In the genomic region with DNA sequence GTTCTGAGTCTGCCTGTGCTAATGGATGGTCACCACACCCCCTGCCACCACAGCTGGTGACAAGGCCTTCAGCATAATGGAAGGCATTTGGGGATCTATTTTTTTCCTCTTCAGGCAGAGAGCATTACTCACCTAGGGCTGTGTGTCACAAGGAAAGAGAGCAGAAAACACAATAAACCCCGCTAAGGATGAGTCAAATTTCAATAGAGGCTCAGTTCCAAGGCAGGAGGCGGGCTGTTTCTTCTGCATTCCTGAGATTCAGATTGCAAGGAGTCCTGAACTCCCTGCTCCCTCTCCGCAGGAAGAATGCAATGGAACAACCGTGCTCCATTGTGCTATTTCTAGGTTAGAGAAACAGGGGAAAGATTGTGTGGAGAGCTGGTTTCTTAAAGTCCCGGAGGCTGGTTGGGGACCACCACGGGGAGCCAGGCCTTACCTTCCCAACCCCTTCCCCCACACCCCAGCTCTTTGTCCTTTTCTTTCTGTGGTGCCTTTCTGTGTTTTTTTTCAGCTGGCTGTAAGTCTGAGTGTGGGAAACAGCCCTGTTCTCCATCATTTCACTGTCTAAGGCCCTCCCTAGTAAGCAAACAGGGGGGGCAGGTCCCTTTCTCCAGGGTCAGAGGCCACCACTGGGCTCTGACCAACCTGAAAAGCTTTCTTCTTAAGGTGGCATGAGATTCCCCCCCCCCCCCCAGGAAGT, we compare ENCODE assay signal across 10 mouse cellular contexts. TPM values are rescaled to one million over a fixed set of nuclear protein-coding genes. Genes with fewer than 3 reads are reported as not detected.
DNase-seq lines count a peak whose midpoint lies in the region; ATAC-seq and TF ChIP-seq lines count a peak whose summit lies in the region.
"Had no signal": no experiment of that assay in that cellular context is flagged by ENCODE, and none has a peak within 500 bp of the region (broad histone marks: within the 10 kb centered on the region; RNA-seq: fewer than 3 reads in every experiment).

No protein-coding gene starts in this region.

- H3K27me3 ChIP-seq in liver, embryonic 13.5 days = no peaks in the 10 kb centered on the region
- H3K27me3 ChIP-seq in liver, postnatal 0 days (ENCODE audit: insufficient read depth, low read length) = no peaks in the 10 kb centered on the region

- no peak overlapping the region for H3K4me3 ChIP-seq in liver, embryonic 13.5 days (replicated peaks)
- H3K4me3 ChIP-seq in liver, postnatal 0 days (ENCODE audit: low read depth, low read length) = no peak overlapping the region

- no peak overlapping the region for H3K4me2 ChIP-seq in liver, embryonic 13.5 days
- H3K4me2 ChIP-seq in liver, postnatal 0 days (ENCODE audit: low read depth, low read length) = no peak overlapping the region

- no peak for TF ChIP-seq EP300 in liver, postnatal 0 days (IDR thresholded peaks at IDR 0.05; ENCODE audit: low read depth)

- peak overlapping the region; percentile 18 for H3K27ac ChIP-seq in liver, embryonic 13.5 days
- no peak overlapping the region for H3K27ac ChIP-seq in liver, postnatal 0 days (ENCODE audit: low read depth)

- no peaks in the 10 kb centered on the region for H3K36me3 ChIP-seq in liver, embryonic 13.5 days
- no peaks in the 10 kb centered on the region for H3K36me3 ChIP-seq in liver, postnatal 0 days (replicated peaks; ENCODE audit: insufficient read depth, low read length)

- 62% methylated on average over 6 of the region's 6 CpGs for WGBS in liver, embryonic 13.5 days (ENCODE audit: insufficient replicate concordance)
- 66% methylated on average over 6 of the region's 6 CpGs for WGBS in liver, postnatal 0 days (ENCODE audit: insufficient replicate concordance)

- peak; percentile 64 for ATAC-seq in frontal cortex, adult (ENCODE audit: low TSS enrichment)
- no peak for ATAC-seq in liver, embryonic 13.5 days (ENCODE audit: low read depth)
- no peak for ATAC-seq in liver, postnatal 0 days

- no peak for DNase-seq in frontal cortex, postnatal 14 days (ENCODE audit: low spot score in 2 of 2)
- DNase-seq in liver, embryonic 13.5 days = no peak
- no peak for DNase-seq in liver, postnatal 0 days
- peak; percentile 67 for DNase-seq in embryo, embryonic 9.5 days (ENCODE audit: extremely low spot score)
- DNase-seq in mesoderm, embryonic 11.5 days (ENCODE audit: low read depth, low spot score) = peak; percentile 73
- DNase-seq in gastrocnemius, postnatal 14 days = no peak
- no peak for DNase-seq in lung, postnatal 36 days
- DNase-seq: liver had no signal

- TF ChIP-seq CTCF in liver, postnatal 0 days (IDR thresholded peaks at IDR 0.05; ENCODE audit: low read depth) = no peak

- intact Hi-C loops in gastrocnemius, postnatal 14 days (cut with DNase I; ENCODE audit: low total_unique reads) = no loop called here

- H3K4me1 ChIP-seq in liver, embryonic 13.5 days (replicated peaks) = peaks cover 22% of the 10 kb centered on the region
- peaks cover 4% of the 10 kb centered on the region; the same call in 1 of the 2 replicates for H3K4me1 ChIP-seq in liver, postnatal 0 days (ENCODE audit: insufficient read depth)

- H3K9ac ChIP-seq in liver, embryonic 13.5 days = no peak overlapping the region
- H3K9ac ChIP-seq in liver, postnatal 0 days (replicated peaks) = no peak overlapping the region

- H3K9me3 ChIP-seq in liver, embryonic 13.5 days (replicated peaks) = no peaks in the 10 kb centered on the region
- no peaks in the 10 kb centered on the region for H3K9me3 ChIP-seq in liver, postnatal 0 days (ENCODE audit: low read length)

RNA-seq across cellular contexts. Expression of a gene that starts 21.9 kb away (rescaled TPM):
- polyA plus RNA-seq in liver, embryonic 13.5 days (2015; fragmentation: Nextera tagmentation; extraction: Ambion mirVana) = 28.0 and 31.0 TPM in 2 replicates
- 18.9 and 21.7 TPM in 2 replicates for polyA plus RNA-seq in liver, postnatal 0 days (2015; fragmentation: Nextera tagmentation; extraction: Ambion mirVana)
- 10 to 100 TPM; 24.3 to 26.6 TPM for total RNA-seq in gastrocnemius, postnatal 14 days (2021)

RNA-seq across cellular contexts. Expression of a gene that starts 40.7 kb away (rescaled TPM):
- polyA plus RNA-seq in liver, embryonic 13.5 days (2015; fragmentation: Nextera tagmentation; extraction: Ambion mirVana) = not detected in 2 replicates
- polyA plus RNA-seq in liver, postnatal 0 days (2015; fragmentation: Nextera tagmentation; extraction: Ambion mirVana) = not detected in 2 replicates
- not detected for total RNA-seq in gastrocnemius, postnatal 14 days (2021)
- polyA plus RNA-seq: gonadal fat pad, adult 2 months had no signal

Comparison
In these comparisons a context has a peak if more than half of its experiments do, and no peak if none do; other contexts are left out.
1. DNase-seq: peak in embryo, embryonic 9.5 days (single experiment) and mesoderm, embryonic 11.5 days (single experiment); none in frontal cortex, postnatal 14 days (0 of 2), liver, embryonic 13.5 days (single experiment), liver, postnatal 0 days (single experiment), gastrocnemius, postnatal 14 days (single experiment) and lung, postnatal 36 days (single experiment).